Mouse (Mus musculus) E14TG2a.4 (cell line): ENCODE data around the gene AI413582.

Experiments
- CTCF ChIP-seq: conservative IDR thresholded peaks from 2 replicates; pipeline ENCODE4 v1.5.1; 2014; ENCODE audit warnings: low read length
- NANOG ChIP-seq: IDR thresholded peaks from 2 replicates; pipeline ENCODE4 v1.6.1; 2014; ENCODE audit warnings: borderline replicate concordance, low read length, mixed read lengths

DNA sequence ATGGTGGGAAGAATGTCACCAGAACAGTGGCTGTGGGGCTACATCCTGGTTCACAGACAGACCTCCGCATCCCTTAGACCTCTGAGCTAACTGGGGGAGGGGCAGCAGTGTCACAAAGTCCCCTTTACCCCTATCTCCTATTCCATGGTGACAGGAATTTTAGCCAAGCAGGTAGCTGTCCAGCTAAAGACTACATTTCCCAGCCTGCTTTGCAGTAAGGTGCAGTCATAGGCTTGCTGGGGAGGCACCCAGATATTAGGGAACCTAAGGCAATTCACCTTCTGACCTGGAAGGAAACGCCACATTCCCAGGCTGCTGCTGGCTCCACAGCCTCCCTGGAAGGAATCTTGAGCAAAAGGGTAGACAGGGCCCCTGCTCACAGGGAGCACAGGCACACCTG is 24.3 kb downstream of the AI413582 start:
- TF ChIP-seq CTCF: no peak
- no peak for TF ChIP-seq NANOG
